Mouse (Mus musculus): ENCODE data around the gene Wfdc13.

GRCm38 (mm10) chr2:164705991-164706390 is 21.1 kb downstream of the Wfdc13 start:
- TF ChIP-seq POLR2A (IDR thresholded peaks at IDR 0.05; ENCODE audit: low read depth, low read length) (no peak), POLR2AphosphoS2 (IDR thresholded peaks at IDR 0.05; ENCODE audit: low read depth, low read length) (no peak), MAX (IDR thresholded peaks at IDR 0.05; ENCODE audit: low read length) (no peak), ZKSCAN1 (IDR thresholded peaks at IDR 0.05; ENCODE audit: borderline replicate concordance, low read depth, low read length) (no peak), USF2 (conservative IDR thresholded peaks at IDR 0.05; ENCODE audit: low read depth, low read length) (no peak), CHD1 (IDR thresholded peaks at IDR 0.05; ENCODE audit: low read depth, low read length) (no peak), NELFE (IDR thresholded peaks at IDR 0.05; ENCODE audit: low read depth, low read length) (no peak), RCOR1 (conservative IDR thresholded peaks at IDR 0.05; ENCODE audit: low read depth, low read length) (no peak), CTCF (conservative IDR thresholded peaks at IDR 0.05 in 1 of 2, IDR thresholded peaks at IDR 0.05 in 1 of 2; ENCODE audit: low read depth in 2 of 2, low read length in 2 of 2) (no peak), ETS1 (conservative IDR thresholded peaks at IDR 0.05; ENCODE audit: low read depth, low read length) (no peak), EP300 (IDR thresholded peaks at IDR 0.05; ENCODE audit: low read length) (no peak), PAX5 (IDR thresholded peaks at IDR 0.05; ENCODE audit: low read length) (no peak)

All from CH12.LX (cell line).